In the genomic region with DNA sequence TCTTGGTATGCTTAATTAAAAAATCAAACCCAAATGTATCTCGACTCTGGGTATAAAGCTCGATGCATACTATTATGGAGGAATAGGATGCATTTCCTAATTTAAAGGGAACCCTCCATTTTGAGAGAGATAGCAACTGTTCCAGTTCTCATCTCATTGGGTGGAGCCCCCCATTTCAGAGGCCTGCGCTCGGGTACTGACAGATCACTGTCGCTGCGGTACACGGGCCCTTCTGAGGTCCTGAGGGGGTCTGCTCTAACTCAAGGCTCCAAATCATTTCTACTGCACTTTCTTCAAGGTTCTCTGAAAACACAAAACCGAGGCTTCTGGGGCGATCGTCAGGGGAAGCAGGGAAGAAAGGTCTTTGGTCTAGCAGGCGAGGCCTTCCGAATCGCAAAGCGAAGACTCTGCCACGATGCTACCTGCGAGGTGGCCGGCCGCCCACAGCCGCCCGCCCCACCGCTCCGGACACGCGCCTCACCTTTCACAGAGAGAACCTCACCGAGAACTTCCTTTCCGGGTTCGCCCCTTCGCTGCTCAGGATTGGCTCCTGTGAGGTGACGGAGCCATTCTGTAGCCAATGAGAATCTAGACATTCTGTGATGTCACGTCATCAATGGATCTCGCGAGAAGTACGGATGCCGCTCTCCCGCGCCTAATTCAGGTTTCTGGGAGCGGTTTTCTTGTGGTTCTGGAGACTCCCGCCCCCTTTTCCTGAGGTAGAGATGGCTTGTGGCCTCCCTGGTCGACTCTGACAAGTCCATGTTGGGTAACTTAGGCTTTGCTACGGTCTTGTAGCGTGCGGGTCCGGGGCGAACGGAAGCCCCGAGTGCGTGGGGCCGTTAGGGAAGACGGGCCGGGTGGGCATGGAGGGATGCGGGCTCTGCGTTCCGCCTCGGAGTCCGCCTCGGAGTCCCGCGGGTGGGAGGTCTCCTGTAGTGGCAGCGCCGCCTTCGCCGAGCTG, we compare ENCODE assay signal across 8 mouse cellular contexts. TPM values are rescaled to one million over a fixed set of nuclear protein-coding genes. Genes with fewer than 3 reads are reported as not detected.
DNase-seq lines count a peak whose midpoint lies in the region; ATAC-seq and TF ChIP-seq lines count a peak whose summit lies in the region.

A gene (plus strand): TSS at position 616 of the 964 bp plus-strand sequence.
A gene (minus strand): TSS at position 818 of the 964 bp plus-strand sequence.

- ATAC-seq in activated CD4-positive, CD25-positive, alpha-beta regulatory T cell, adult 4 months: peak; percentile 99

- no peak for TF ChIP-seq CTCF in cortical plate, adult 2 months (IDR thresholded peaks at IDR 0.05; ENCODE audit: extremely low read depth, insufficient read depth, low read length)

- H3K27ac ChIP-seq in cortical plate, adult 2 months (ENCODE audit: insufficient read depth, low read length): peak within 1 kb of the TSS; percentile 58

- H3K27me3 ChIP-seq in megakaryocyte, embryonic 14.5 days (replicated peaks): no peaks in the 10 kb centered on the region

- no peaks in the 10 kb centered on the region for H3K9me3 ChIP-seq in megakaryocyte, embryonic 14.5 days

- DNase-seq in gastrocnemius, adult 8-10 months (ENCODE audit: low spot score in 2 of 2): peak; percentile 83 to 85
- peak; percentile 98 for DNase-seq in hindlimb bud, embryonic 11.5 days (ENCODE audit: extremely low spot score, low read depth, low spot score)
- peak; percentile 91 for DNase-seq in left cerebral cortex, adult 8-10 months (ENCODE audit: low spot score in 2 of 2)
- DNase-seq in right cerebral cortex, postnatal 10 days (ENCODE audit: low spot score in 2 of 2): peak; percentile 95 to 96
- peak; percentile 85 for DNase-seq in urinary bladder, postnatal 25 days (ENCODE audit: low spot score)

- H3K36me3 ChIP-seq in megakaryocyte, embryonic 14.5 days (replicated peaks; ENCODE audit: low read length): peaks cover 66% of the 10 kb centered on the region

- peak; percentile 55; the same call in 1 of the 2 replicates for TF ChIP-seq POLR2A in cortical plate, adult 2 months (IDR thresholded peaks at IDR 0.05; ENCODE audit: extremely low read depth, insufficient read depth, low read length)

- H3K4me1 ChIP-seq in cortical plate, adult 2 months (ENCODE audit: control insufficient read depth, insufficient read depth, low read length): no peaks in the 10 kb centered on the region
- H3K4me1 ChIP-seq in megakaryocyte, embryonic 14.5 days: peaks cover 37% of the 10 kb centered on the region

- peak within 1 kb of the TSS; percentile 52 for H3K4me3 ChIP-seq in cortical plate, adult 2 months (ENCODE audit: insufficient read depth, low read length)
- peak within 1 kb of the TSS; percentile 95 for H3K4me3 ChIP-seq in megakaryocyte, embryonic 14.5 days (replicated peaks)

RNA-seq across cellular contexts. Expression of the first gene that starts in this region (rescaled TPM):
- polyA plus RNA-seq in activated CD4-positive, CD25-positive, alpha-beta regulatory T cell, adult 4 months (2017; shearing (Covaris generic)): 10 to 100 TPM; 19.6 to 24.6 TPM
- 6.3 and 6.5 TPM in 2 replicates for polyA plus RNA-seq in cortical plate, adult 2 months (2012; rRNA removed)
- 10 to 100 TPM; 10.8 to 13.5 (median 11.0) TPM for total RNA-seq in gastrocnemius, adult 8-10 months (2022)
- total RNA-seq in left cerebral cortex, adult 8-10 months (2022): 10 to 100 TPM; 14.6 to 19.7 (median 16.2) TPM
- 2.3 and 2.8 TPM in 2 replicates for polyA plus RNA-seq in megakaryocyte, embryonic 14.5 days (2012; ENCODE audit: insufficient read depth, low replicate concordance)

RNA-seq across cellular contexts. Expression of the second gene that starts in this region (rescaled TPM):
- 10 to 100 TPM; 25.5 to 30.9 TPM for polyA plus RNA-seq in activated CD4-positive, CD25-positive, alpha-beta regulatory T cell, adult 4 months (2017; shearing (Covaris generic))
- 12.1 and 12.4 TPM in 2 replicates for polyA plus RNA-seq in cortical plate, adult 2 months (2012; rRNA removed)
- total RNA-seq in gastrocnemius, adult 8-10 months (2022): 1 to 10 TPM; 6.0 to 7.7 (median 7.5) TPM
- 10 to 100 TPM; 13.2 to 15.8 (median 13.7) TPM for total RNA-seq in left cerebral cortex, adult 8-10 months (2022)
- 5.4 and 6.1 TPM in 2 replicates for polyA plus RNA-seq in megakaryocyte, embryonic 14.5 days (2012; ENCODE audit: insufficient read depth, low replicate concordance)

Comparison
In these comparisons a context has a peak if more than half of its experiments do, and no peak if none do; other contexts are left out.
1. Peak in every context shown above with its lines: DNase-seq, ATAC-seq, H3K4me3 ChIP-seq and H3K27ac ChIP-seq.